Mouse (Mus musculus) MEL (cell line): Measurements from ENCODE around the gene Tlr8. TPM values are rescaled to one million over a fixed set of nuclear protein-coding genes. Genes with fewer than 3 reads are reported as not detected.

Experiments
- DNase-seq: peaks from one replicate; pipeline ENCODE4 v3.0.0; 2011; ENCODE audit warnings: low read depth, low spot score
- H3K27ac ChIP-seq: 2 replicates; pipeline ENCODE4 v1.5.1; 2012; ENCODE audit warnings: low read depth, mild to moderate bottlenecking, control low read depth, low read length, moderate library complexity; ENCODE audit not compliant: control insufficient read depth
- H3K27me3 ChIP-seq, 2 experiments: fragments of 150-350 bp in 1 of 2; sonication (generic) in 1 of 2; 2 replicates each; pipeline ENCODE4 v1.6.1; 2012; ENCODE audit warnings: low read length in 2 of 2, mild to moderate bottlenecking in 2 of 2, improper control_type of control experiment in 1 of 2, moderate library complexity in 1 of 2; ENCODE audit not compliant: insufficient read depth in 2 of 2, control insufficient read depth in 1 of 2
- H3K36me3 ChIP-seq, 2 experiments: 2 replicates each; pipeline ENCODE4 v1.6.1; 2012 to 2014; ENCODE audit warnings: low read length in 2 of 2, improper control_type of control experiment in 1 of 2, inconsistent platforms in 1 of 2, mild to moderate bottlenecking in 1 of 2; ENCODE audit not compliant: insufficient read depth in 2 of 2, control insufficient read depth in 1 of 2
- H3K4me1 ChIP-seq, 2 experiments: fragments of 150-350 bp in 1 of 2; sonication (generic) in 1 of 2; 2 replicates each; pipeline ENCODE4 v1.6.1; 2012; ENCODE audit warnings: low read length in 2 of 2, improper control_type of control experiment in 1 of 2, mild to moderate bottlenecking in 1 of 2; ENCODE audit not compliant: insufficient read depth in 2 of 2, control insufficient read depth in 1 of 2
- H3K4me3 ChIP-seq, 2 experiments: fragments of 150-350 bp in 1 of 2; sonication (generic) in 1 of 2; 2 replicates each; pipeline ENCODE4 v1.5.1; 2012; ENCODE audit warnings: low read depth in 2 of 2, low read length in 2 of 2, mild to moderate bottlenecking in 2 of 2, moderate library complexity in 2 of 2, control low read depth in 1 of 2, improper control_type of control experiment in 1 of 2; ENCODE audit not compliant: control insufficient read depth in 1 of 2, insufficient read depth in 1 of 2
- H3K79me2 ChIP-seq: 2 replicates; pipeline ENCODE4 v1.6.1; 2012; ENCODE audit warnings: mild to moderate bottlenecking, low read length, moderate library complexity; ENCODE audit not compliant: control insufficient read depth, poor library complexity, insufficient read depth
- H3K9ac ChIP-seq: 2 replicates; pipeline ENCODE4 v1.6.1; 2012; ENCODE audit warnings: low read depth, mild to moderate bottlenecking, control low read depth, low read length, moderate library complexity; ENCODE audit not compliant: control insufficient read depth, poor library complexity, severe bottlenecking
- H3K9me3 ChIP-seq: fragments of 150-350 bp; sonication (generic); replicated peaks from 2 replicates; pipeline ENCODE4 v1.6.1; 2012; ENCODE audit warnings: mild to moderate bottlenecking, low read length, improper control_type of control experiment, moderate library complexity; ENCODE audit not compliant: insufficient read depth
- CHD2 ChIP-seq: IDR thresholded peaks from 2 replicates; pipeline ENCODE4 v1.6.1; 2011; ENCODE audit warnings: low read length, improper control_type of control experiment
- E2F4 ChIP-seq: IDR thresholded peaks from 2 replicates; pipeline ENCODE4 v1.6.1; 2011; ENCODE audit warnings: low read depth, low read length, improper control_type of control experiment, borderline replicate concordance
- ELF1 ChIP-seq: IDR thresholded peaks from 2 replicates; pipeline ENCODE4 v1.6.1; 2014; ENCODE audit warnings: low read depth, mild to moderate bottlenecking, inconsistent platforms, low read length, improper control_type of control experiment, moderate library complexity
- GATA1 ChIP-seq: IDR thresholded peaks from 2 replicates; pipeline ENCODE4 v1.6.1; 2011; ENCODE audit warnings: low read depth, low read length, improper control_type of control experiment
- JUND ChIP-seq: IDR thresholded peaks from 2 replicates; pipeline ENCODE4 v1.6.1; 2011; ENCODE audit warnings: low read depth, mild to moderate bottlenecking, improper control_type of control experiment, low read length
- KAT2A ChIP-seq: conservative IDR thresholded peaks from 2 replicates; pipeline ENCODE4 v1.6.1; 2012; ENCODE audit warnings: low read depth, low read length, improper control_type of control experiment, inconsistent platforms
- MAFK ChIP-seq: IDR thresholded peaks from 2 replicates; pipeline ENCODE4 v1.6.1; 2011; ENCODE audit warnings: low read depth, mild to moderate bottlenecking, low read length, improper control_type of control experiment, borderline replicate concordance
- MAX ChIP-seq: IDR thresholded peaks from 2 replicates; pipeline ENCODE4 v1.6.1; 2011; ENCODE audit warnings: low read length, improper control_type of control experiment
- MEF2A ChIP-seq: IDR thresholded peaks from 2 replicates; pipeline ENCODE4 v1.6.1; 2014; ENCODE audit warnings: low read depth, mild to moderate bottlenecking, inconsistent platforms, low read length, improper control_type of control experiment; ENCODE audit not compliant: poor library complexity, insufficient replicate concordance, severe bottlenecking; ENCODE audit errors: extremely low read depth
- MYB ChIP-seq: IDR thresholded peaks from 2 replicates; pipeline ENCODE4 v1.6.1; 2011; ENCODE audit warnings: mild to moderate bottlenecking, low read depth, low read length, improper control_type of control experiment
- NRF1 ChIP-seq: IDR thresholded peaks from 2 replicates; pipeline ENCODE4 v1.6.1; 2014; ENCODE audit warnings: low read depth, mild to moderate bottlenecking, inconsistent platforms, low read length, improper control_type of control experiment, moderate library complexity; ENCODE audit not compliant: poor library complexity, insufficient read depth, severe bottlenecking
- POLR2A ChIP-seq, 2 experiments: IDR thresholded peaks; 2 replicates each; pipeline ENCODE4 v1.6.1; 2011 to 2012; ENCODE audit warnings: low read length in 2 of 2, mild to moderate bottlenecking in 2 of 2, control low read depth in 1 of 2, improper control_type of control experiment in 1 of 2, low read depth in 1 of 2, moderate library complexity in 1 of 2; ENCODE audit not compliant: control insufficient read depth in 1 of 2, insufficient read depth in 1 of 2, poor library complexity in 1 of 2
- POLR2AphosphoS2 ChIP-seq: IDR thresholded peaks from 2 replicates; pipeline ENCODE4 v1.6.1; 2011; ENCODE audit warnings: low read length, improper control_type of control experiment
- POLR2AphosphoS5 ChIP-seq: IDR thresholded peaks from 2 replicates; pipeline ENCODE4 v1.6.1; 2012; ENCODE audit warnings: low read depth, borderline replicate concordance, mild to moderate bottlenecking, inconsistent platforms, low read length, moderate library complexity, mixed read lengths
- RCOR1 ChIP-seq: IDR thresholded peaks from 2 replicates; pipeline ENCODE4 v1.6.1; 2012; ENCODE audit warnings: low read depth, mild to moderate bottlenecking, inconsistent platforms, low read length, improper control_type of control experiment
- SIN3A ChIP-seq: IDR thresholded peaks from 2 replicates; pipeline ENCODE4 v1.6.1; 2012; ENCODE audit warnings: low read length, improper control_type of control experiment, inconsistent platforms
- SMC3 ChIP-seq: IDR thresholded peaks from 2 replicates; pipeline ENCODE4 v1.6.1; 2011; ENCODE audit warnings: low read depth, low read length, improper control_type of control experiment
- TAL1 ChIP-seq: IDR thresholded peaks from 2 replicates; pipeline ENCODE4 v1.6.1; 2012; ENCODE audit warnings: mild to moderate bottlenecking, inconsistent platforms, low read length, moderate library complexity, mixed read lengths
- TBP ChIP-seq: IDR thresholded peaks from 2 replicates; pipeline ENCODE4 v1.8.0; 2011; ENCODE audit warnings: low read depth, low read length, improper control_type of control experiment
- TCF12 ChIP-seq: IDR thresholded peaks from 2 replicates; pipeline ENCODE4 v1.6.1; 2014; ENCODE audit warnings: low read depth, mild to moderate bottlenecking, inconsistent platforms, low read length, improper control_type of control experiment, moderate library complexity
- UBTF ChIP-seq: IDR thresholded peaks from 2 replicates; pipeline ENCODE4 v1.6.1; 2012; ENCODE audit warnings: low read depth, mild to moderate bottlenecking, inconsistent platforms, low read length, improper control_type of control experiment, moderate library complexity, borderline replicate concordance; ENCODE audit not compliant: insufficient read depth
- USF2 ChIP-seq, 2 experiments: IDR thresholded peaks; 2 replicates each; pipeline ENCODE4 v1.6.1; 2011 to 2012; ENCODE audit warnings: improper control_type of control experiment in 2 of 2, low read length in 2 of 2, borderline replicate concordance in 1 of 2, inconsistent platforms in 1 of 2, low read depth in 1 of 2, mild to moderate bottlenecking in 1 of 2; ENCODE audit not compliant: insufficient read depth in 1 of 2
- ZC3H11A ChIP-seq: IDR thresholded peaks from 2 replicates; pipeline ENCODE4 v1.6.1; 2012; ENCODE audit warnings: low read depth, mild to moderate bottlenecking, inconsistent platforms, low read length, improper control_type of control experiment
- ZNF384 ChIP-seq: IDR thresholded peaks from 2 replicates; pipeline ENCODE4 v1.6.1; 2012; ENCODE audit warnings: low read depth, mild to moderate bottlenecking, inconsistent platforms, low read length, improper control_type of control experiment
- polyA plus RNA-seq, 2 experiments: library from polyadenylated mRNA; stranded (reverse) in 1 of 2; unstranded in 1 of 2; fragments of >175 nt in 1 of 2; fragments of >200 nt in 1 of 2; gene quantifications; 2 replicates each; pipeline versions ENCODE4 v1.2.1 to v1.2.4; 2012; ENCODE audit warnings: low replicate concordance in 2 of 2, low read depth in 1 of 2; ENCODE audit not compliant: insufficient read length in 2 of 2, insufficient read depth in 1 of 2, missing spikeins in 1 of 2
- total RNA-seq: library from RNA; depleted of rRNA; stranded (reverse); fragments of 300-350 nt; gene quantifications from 2 replicates; pipeline ENCODE4 v1.2.3, GENCODE M21; 2012

Tlr8 gene
- total and polyA plus RNA-seq, 3 experiments = not detected

DNA sequence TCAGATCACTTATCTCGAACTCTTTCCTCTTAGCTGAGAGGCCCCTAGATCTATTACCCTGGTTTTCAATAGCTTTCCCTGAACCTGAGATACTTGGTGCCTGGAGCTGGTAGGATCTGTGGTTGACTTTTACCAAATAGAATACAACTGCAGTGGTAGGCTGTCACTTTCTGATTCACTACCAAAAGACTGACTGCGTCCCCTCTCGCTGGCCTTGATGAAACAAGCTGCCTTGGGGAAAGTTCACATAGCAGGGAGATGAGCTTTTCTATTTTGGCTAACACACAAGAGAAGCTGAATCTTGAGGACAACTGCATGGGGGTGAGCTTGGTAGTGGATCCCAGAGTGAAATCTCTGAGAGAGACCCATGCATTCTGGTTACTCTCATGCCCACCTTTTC, 22.4 kb downstream of the Tlr8 start:
- Histone ChIP-seq H3K4me1 (no peaks in the 10 kb centered on the region), H3K79me2 (no peaks in the 10 kb centered on the region; the same call in 1 of the 2 replicates), H3K4me3 (no peak overlapping the region), H3K27ac (no peak overlapping the region), H3K27me3 (no peaks in the 10 kb centered on the region; a peak in 1 of 4 replicates), H3K9me3 (no peaks in the 10 kb centered on the region), H3K9ac (no peak overlapping the region), H3K36me3 (no peaks in the 10 kb centered on the region)
- no peak for TF ChIP-seq ZNF384
- no peak for TF ChIP-seq ELF1
- no peak for TF ChIP-seq ZC3H11A
- TF ChIP-seq TAL1 = no peak
- TF ChIP-seq TBP = no peak
- no peak for TF ChIP-seq KAT2A
- no peak for TF ChIP-seq UBTF
- no peak for TF ChIP-seq NRF1
- no peak for TF ChIP-seq RCOR1
- no peak for TF ChIP-seq USF2 (IDR thresholded peaks at IDR 0.05; ENCODE audit: borderline replicate concordance in 1 of 2, insufficient read depth in 1 of 2, low read depth in 1 of 2, low read length in 2 of 2)
- no peak for TF ChIP-seq MAFK
- TF ChIP-seq GATA1 = no peak
- no peak for DNase-seq

DNA sequence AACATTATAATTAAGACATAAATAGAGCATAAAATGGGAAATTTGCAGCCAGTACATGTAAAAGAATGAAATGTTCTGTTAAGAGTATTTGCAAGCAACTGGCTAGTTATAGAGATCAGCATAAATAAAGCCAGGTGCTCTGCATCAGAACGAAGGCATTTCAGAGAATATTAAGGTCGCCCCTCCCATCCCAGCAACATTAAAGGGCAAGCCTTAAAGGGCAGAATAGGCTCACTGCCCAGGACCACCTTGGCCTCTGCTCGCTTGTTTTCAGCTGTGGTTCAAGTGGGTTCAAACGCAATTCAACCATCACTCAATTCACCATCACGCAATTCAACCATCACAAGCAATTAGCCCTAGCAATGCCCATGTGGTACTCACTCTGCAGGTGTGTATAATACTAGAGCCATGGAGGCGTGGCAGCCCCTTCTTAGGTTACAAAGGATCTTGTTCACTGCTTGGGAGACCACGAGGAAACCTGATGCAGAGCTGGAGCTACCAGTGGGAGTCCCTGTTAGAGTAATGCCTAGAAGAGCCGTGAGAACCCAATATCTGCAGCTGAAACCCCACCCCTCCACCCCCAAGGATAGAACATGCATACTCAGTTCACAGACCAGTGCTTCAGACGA, 24.7 kb downstream of the Tlr8 start:
- Histone ChIP-seq H3K27ac (no peak overlapping the region), H3K4me1 (no peaks in the 10 kb centered on the region), H3K4me3 (no peak overlapping the region), H3K36me3 (no peaks in the 10 kb centered on the region), H3K9ac (no peak overlapping the region), H3K27me3 (no peaks in the 10 kb centered on the region), H3K79me2 (no peaks in the 10 kb centered on the region), H3K9me3 (no peaks in the 10 kb centered on the region)
- TF ChIP-seq POLR2A (IDR thresholded peaks at IDR 0.05; ENCODE audit: control insufficient read depth in 1 of 2, insufficient read depth in 1 of 2, low read depth in 1 of 2, low read length in 2 of 2, poor library complexity in 1 of 2) (no peak), E2F4 (no peak), TCF12 (no peak), SMC3 (no peak), NRF1 (no peak), MAFK (no peak), KAT2A (no peak), MYB (no peak), ZNF384 (no peak), GATA1 (no peak), UBTF (no peak), MAX (no peak), POLR2AphosphoS2 (no peak), POLR2AphosphoS5 (no peak), CHD2 (no peak), JUND (no peak), SIN3A (no peak), TAL1 (no peak), MEF2A (no peak)
- DNase-seq = no peak
